Mouse (Mus musculus): ENCODE results near the gene Paics.

DNA sequence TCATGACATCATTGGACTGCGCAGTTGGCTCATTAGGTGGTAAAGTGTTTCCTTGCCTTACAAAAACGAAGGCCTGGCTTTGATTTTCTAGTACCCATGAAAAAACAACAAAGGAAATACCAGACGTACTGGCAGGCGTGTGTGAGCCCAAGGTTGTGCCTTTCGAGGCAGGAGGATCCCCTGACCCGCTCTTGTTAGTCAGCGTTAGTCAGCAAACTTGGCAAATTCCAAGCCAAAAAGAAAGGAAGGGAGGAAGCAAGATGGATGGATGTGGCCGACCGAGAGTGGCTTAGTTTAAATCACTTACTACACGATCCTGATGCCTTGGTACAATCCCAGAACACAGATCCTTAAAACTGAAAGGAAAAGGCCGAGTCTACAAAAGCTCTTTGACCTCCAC is 11.4 kb downstream of the Paics start:
- TF ChIP-seq CTCF (IDR thresholded peaks at IDR 0.05; ENCODE audit: control insufficient read depth, insufficient read depth, insufficient replicate concordance, low read depth, low read length) = no peak
- TF ChIP-seq POLR2A (IDR thresholded peaks at IDR 0.05; ENCODE audit: control insufficient read depth, low read depth, low read length) = no peak
